Mouse (Mus musculus): Measurements from ENCODE around the gene Tln1. TPM values are rescaled to one million over a fixed set of nuclear protein-coding genes. Genes with fewer than 3 reads are reported as not detected.

Tln1 gene
- polyA plus RNA-seq, 1 experiment from 2014 or later, result 64.9 TPM

- peaks cover 4% of the 10 kb centered on the region; the same call in 1 of the 2 replicates for H3K4me1 ChIP-seq (replicated peaks; ENCODE audit: insufficient read depth, low read length)
- no peaks in the 10 kb centered on the region for H3K27me3 ChIP-seq (ENCODE audit: insufficient read depth, low read length)
- WGBS, result 77% methylated on average over 6 of the region's 6 CpGs
- no peak for TF ChIP-seq CTCF (IDR thresholded peaks at IDR 0.05; ENCODE audit: low read depth)
- H3K4me2 ChIP-seq (ENCODE audit: low read length), result no peak overlapping the region
- DNase-seq (ENCODE audit: low spot score) (no peak), ATAC-seq (replicated peaks; ENCODE audit: low FRiP score, low read depth) (no peak)
- H3K27ac ChIP-seq, result no peak overlapping the region
- H3K9ac ChIP-seq (ENCODE audit: low read depth, low read length), result no peak overlapping the region
- H3K36me3 ChIP-seq (ENCODE audit: insufficient read depth, low read length), result peaks cover 65% of the 10 kb centered on the region
- no peak overlapping the region for H3K4me3 ChIP-seq (replicated peaks; ENCODE audit: low read depth, low read length)
- no peaks in the 10 kb centered on the region for H3K9me3 ChIP-seq (replicated peaks; ENCODE audit: low read length)
Measured at GRCm38 (mm10) chr4:43571395-43572045, 9.0 kb upstream of the Tln1 start.

GRCm38 (mm10) chr4:43567140-43567539 is 4.6 kb upstream of the Tln1 start:
- TF ChIP-seq CTCF (IDR thresholded peaks at IDR 0.05; ENCODE audit: low read depth), result no peak
- Histone ChIP-seq H3K9ac (ENCODE audit: low read depth, low read length) (no peak overlapping the region), H3K9me3 (replicated peaks; ENCODE audit: low read length) (no peaks in the 10 kb centered on the region), H3K4me3 (replicated peaks; ENCODE audit: low read depth, low read length) (no peak overlapping the region), H3K27me3 (ENCODE audit: insufficient read depth, low read length) (no peaks in the 10 kb centered on the region), H3K4me1 (replicated peaks; ENCODE audit: insufficient read depth, low read length) (peaks cover 9% of the 10 kb centered on the region; the same call in 1 of the 2 replicates), H3K4me2 (ENCODE audit: low read length) (no peak overlapping the region), H3K27ac (no peak overlapping the region), H3K36me3 (ENCODE audit: insufficient read depth, low read length) (peaks cover 68% of the 10 kb centered on the region)
- ATAC-seq (replicated peaks; ENCODE audit: low FRiP score, low read depth) (no peak), DNase-seq (ENCODE audit: low spot score) (no peak)
- WGBS, result 92% methylated on average over 9 of the region's 9 CpGs

- Histone ChIP-seq H3K27ac (no peak overlapping the region), H3K9ac (ENCODE audit: low read depth, low read length) (no peak overlapping the region), H3K9me3 (replicated peaks; ENCODE audit: low read length) (no peaks in the 10 kb centered on the region), H3K4me3 (replicated peaks; ENCODE audit: low read depth, low read length) (no peak overlapping the region), H3K4me2 (ENCODE audit: low read length) (no peak overlapping the region), H3K4me1 (replicated peaks; ENCODE audit: insufficient read depth, low read length) (peaks cover 30% of the 10 kb centered on the region), H3K27me3 (ENCODE audit: insufficient read depth, low read length) (no peaks in the 10 kb centered on the region), H3K36me3 (ENCODE audit: insufficient read depth, low read length) (peaks cover 45% of the 10 kb centered on the region)
- DNase-seq (ENCODE audit: low spot score) (peak; percentile 40), ATAC-seq (replicated peaks; ENCODE audit: low FRiP score, low read depth) (no peak)
- WGBS, result 47% methylated on average over 2 of the region's 2 CpGs
- TF ChIP-seq CTCF (IDR thresholded peaks at IDR 0.05; ENCODE audit: low read depth), result no peak
Measured at GRCm38 (mm10) chr4:43564231-43564630, 1.7 kb upstream of the Tln1 start.

DNA sequence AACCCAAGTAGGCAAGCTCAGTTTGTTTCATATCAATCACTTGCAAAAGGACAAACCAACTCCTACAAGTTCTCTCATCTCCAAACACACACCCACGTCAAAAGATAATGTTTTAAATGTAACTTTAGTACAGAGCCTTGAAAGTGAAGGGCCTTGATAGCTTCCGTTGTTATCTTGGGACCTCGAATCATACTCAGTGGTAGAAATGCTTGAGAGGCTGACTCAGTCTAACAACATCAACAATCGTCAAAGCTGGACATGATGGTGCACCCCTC is 1.0 kb upstream of the Tln1 start:
- peaks cover 38% of the 10 kb centered on the region for H3K36me3 ChIP-seq (ENCODE audit: insufficient read depth, low read length)
- no peak for TF ChIP-seq CTCF (IDR thresholded peaks at IDR 0.05; ENCODE audit: low read depth)
- H3K27ac ChIP-seq, result peak overlapping the region; percentile 99; the same call in 1 of the 2 replicates
- H3K4me2 ChIP-seq (ENCODE audit: low read length), result peak overlapping the region; percentile 79
- H3K4me3 ChIP-seq (replicated peaks; ENCODE audit: low read depth, low read length), result peak overlapping the region; percentile 65
- DNase-seq (ENCODE audit: low spot score) (no peak), ATAC-seq (replicated peaks; ENCODE audit: low FRiP score, low read depth) (no peak)
- H3K9me3 ChIP-seq (replicated peaks; ENCODE audit: low read length), result no peaks in the 10 kb centered on the region
- WGBS, result 55% methylated on average over 4 of the region's 4 CpGs
- peaks cover 36% of the 10 kb centered on the region for H3K4me1 ChIP-seq (replicated peaks; ENCODE audit: insufficient read depth, low read length)
- no peaks in the 10 kb centered on the region for H3K27me3 ChIP-seq (ENCODE audit: insufficient read depth, low read length)
- H3K9ac ChIP-seq (ENCODE audit: low read depth, low read length), result peak overlapping the region; percentile 92

- WGBS, result 1% methylated on average over 22 of the region's 22 CpGs
- TF ChIP-seq CTCF (IDR thresholded peaks at IDR 0.05; ENCODE audit: low read depth), result no peak
- peak; percentile 70 for DNase-seq (ENCODE audit: low spot score)
Measured at GRCm38 (mm10) chr4:43562769-43563600, 494 bp upstream of the Tln1 start.

GRCm38 (mm10) chr4:43561436-43561996 is 975 bp downstream of the Tln1 start:
- Histone ChIP-seq H3K27ac (peak overlapping the region; percentile 99), H3K4me1 (replicated peaks; ENCODE audit: insufficient read depth, low read length) (peaks cover 49% of the 10 kb centered on the region), H3K4me3 (replicated peaks; ENCODE audit: low read depth, low read length) (peak overlapping the region; percentile 65), H3K9ac (ENCODE audit: low read depth, low read length) (peak overlapping the region; percentile 92), H3K4me2 (ENCODE audit: low read length) (peak overlapping the region; percentile 79), H3K27me3 (ENCODE audit: insufficient read depth, low read length) (no peaks in the 10 kb centered on the region), H3K36me3 (ENCODE audit: insufficient read depth, low read length) (peaks cover 20% of the 10 kb centered on the region), H3K9me3 (replicated peaks; ENCODE audit: low read length) (no peaks in the 10 kb centered on the region)
- ATAC-seq (replicated peaks; ENCODE audit: low FRiP score, low read depth), result no peak
- TF ChIP-seq CTCF (IDR thresholded peaks at IDR 0.05; ENCODE audit: low read depth), result no peak
- under 1% methylated on average over 16 of the region's 16 CpGs for WGBS
- DNase-seq (ENCODE audit: low spot score), result no peak

More at GRCm38 (mm10) chr4:43562769-43563600, 494 bp upstream of the Tln1 start:
- Histone ChIP-seq H3K36me3 (ENCODE audit: insufficient read depth, low read length) (peaks cover 33% of the 10 kb centered on the region), H3K9ac (ENCODE audit: low read depth, low read length) (peak overlapping the region; percentile 92), H3K4me1 (replicated peaks; ENCODE audit: insufficient read depth, low read length) (peaks cover 42% of the 10 kb centered on the region), H3K4me3 (replicated peaks; ENCODE audit: low read depth, low read length) (peak overlapping the region; percentile 65), H3K9me3 (replicated peaks; ENCODE audit: low read length) (no peaks in the 10 kb centered on the region), H3K27me3 (ENCODE audit: insufficient read depth, low read length) (no peaks in the 10 kb centered on the region), H3K4me2 (ENCODE audit: low read length) (peak overlapping the region; percentile 79), H3K27ac (peak overlapping the region; percentile 99)
- ATAC-seq (replicated peaks; ENCODE audit: low FRiP score, low read depth), result peak; percentile 8; the same call in 1 of the 2 replicates
